Mouse (Mus musculus) kidney, adult 8-10 months (tissue): Measurements from ENCODE around the gene Mgat3.

Source experiments
- DNase-seq, 2 experiments: peaks; one replicate each; pipeline ENCODE4 v3.0.0; 2022

The Mgat3 gene

DNA sequence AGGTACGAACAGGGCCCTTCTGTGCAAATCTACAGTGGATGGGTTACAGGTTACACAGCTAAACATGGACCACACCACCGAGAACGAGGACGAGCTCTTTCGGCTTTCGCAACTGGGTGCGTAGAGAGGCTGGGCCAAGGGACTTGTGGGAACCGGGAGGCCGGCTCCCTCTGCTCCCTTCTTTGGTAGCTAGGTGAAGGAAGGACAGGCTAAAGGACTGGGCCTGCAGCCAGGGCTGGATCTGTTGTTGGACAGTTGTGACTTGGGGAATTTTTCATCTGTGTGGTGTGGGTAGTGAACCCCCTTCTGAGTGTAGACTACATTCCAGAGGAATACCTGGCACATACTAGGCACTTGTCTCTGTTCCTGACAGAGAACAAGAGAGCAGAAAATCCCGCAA is 20.9 kb upstream of the Mgat3 start:
- no peak for DNase-seq

DNA sequence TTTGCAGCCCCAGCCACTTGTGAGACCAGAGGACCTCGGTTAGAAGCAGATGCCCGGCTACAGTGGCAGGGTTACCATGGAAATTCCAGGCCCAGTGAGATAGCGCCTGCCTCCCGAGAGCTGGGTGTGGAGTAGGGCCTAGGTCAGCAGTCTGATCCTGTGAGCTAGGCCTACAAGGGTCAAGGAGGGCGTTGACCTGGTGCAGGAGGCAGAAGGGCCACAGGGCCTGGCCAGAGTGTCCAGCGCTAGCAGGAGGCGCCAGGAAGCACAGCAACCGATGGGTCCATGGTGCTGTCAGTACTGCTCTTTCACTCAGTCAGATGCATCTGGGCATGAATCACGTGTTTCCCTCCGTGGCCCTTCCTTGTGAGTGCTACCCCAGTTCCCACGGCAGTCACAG is 19.8 kb upstream of the Mgat3 start:
- no peak for DNase-seq

DNA sequence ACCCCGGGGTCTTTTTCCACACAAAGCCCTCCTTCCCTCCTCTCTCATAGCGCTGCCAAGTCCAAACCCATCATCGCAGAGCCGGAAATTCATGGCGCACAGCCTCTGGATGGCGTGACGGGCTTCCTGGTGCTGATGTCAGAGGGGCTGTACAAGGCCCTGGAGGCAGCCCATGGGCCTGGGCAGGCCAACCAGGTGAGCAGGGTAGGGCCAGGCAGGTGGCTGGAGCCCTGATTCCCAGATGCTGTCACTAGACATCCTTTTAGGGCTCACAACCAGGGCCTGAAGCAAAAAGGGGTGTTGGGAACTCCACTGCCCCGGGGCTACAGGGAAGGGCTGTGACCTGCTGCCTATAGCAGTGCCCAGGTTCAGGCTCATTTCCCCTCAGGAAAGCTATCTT is 17.8 kb upstream of the Mgat3 start:
- no peak for DNase-seq

DNA sequence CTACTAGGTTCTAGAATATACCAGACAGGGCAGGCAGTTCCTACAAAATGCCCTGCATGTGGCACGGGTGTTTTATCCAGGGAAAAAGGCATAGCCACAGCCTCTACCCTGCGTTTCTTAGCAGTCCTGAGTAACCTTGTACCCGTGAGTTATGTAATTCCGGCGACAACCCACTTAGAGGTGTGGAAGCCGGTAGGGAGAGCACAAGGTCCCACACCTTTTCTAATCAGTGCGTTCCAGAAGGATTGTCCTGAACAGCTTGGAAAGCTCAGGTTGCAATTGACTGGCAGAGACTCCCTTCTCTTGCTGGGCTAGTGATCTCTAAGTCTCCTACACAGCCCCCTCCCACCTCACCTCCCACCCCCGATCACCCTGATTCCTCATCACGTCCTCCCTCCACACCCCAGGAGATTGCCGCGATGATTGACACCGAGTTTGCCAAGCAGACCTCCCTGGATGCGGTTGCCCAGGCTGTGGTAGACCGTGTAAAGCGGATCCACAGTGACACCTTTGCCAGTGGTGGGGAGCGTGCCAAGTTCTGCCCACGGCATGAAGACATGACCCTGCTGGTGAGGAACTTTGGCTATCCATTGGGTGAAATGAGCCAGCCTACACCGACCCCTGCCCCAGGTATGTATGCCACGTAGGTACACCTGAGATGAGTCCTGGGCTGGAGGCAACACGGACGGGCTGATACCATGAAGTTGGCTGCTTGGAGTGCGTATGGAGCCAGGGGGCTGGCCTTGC is 16.2 kb upstream of the Mgat3 start:
- no peak for DNase-seq

DNA sequence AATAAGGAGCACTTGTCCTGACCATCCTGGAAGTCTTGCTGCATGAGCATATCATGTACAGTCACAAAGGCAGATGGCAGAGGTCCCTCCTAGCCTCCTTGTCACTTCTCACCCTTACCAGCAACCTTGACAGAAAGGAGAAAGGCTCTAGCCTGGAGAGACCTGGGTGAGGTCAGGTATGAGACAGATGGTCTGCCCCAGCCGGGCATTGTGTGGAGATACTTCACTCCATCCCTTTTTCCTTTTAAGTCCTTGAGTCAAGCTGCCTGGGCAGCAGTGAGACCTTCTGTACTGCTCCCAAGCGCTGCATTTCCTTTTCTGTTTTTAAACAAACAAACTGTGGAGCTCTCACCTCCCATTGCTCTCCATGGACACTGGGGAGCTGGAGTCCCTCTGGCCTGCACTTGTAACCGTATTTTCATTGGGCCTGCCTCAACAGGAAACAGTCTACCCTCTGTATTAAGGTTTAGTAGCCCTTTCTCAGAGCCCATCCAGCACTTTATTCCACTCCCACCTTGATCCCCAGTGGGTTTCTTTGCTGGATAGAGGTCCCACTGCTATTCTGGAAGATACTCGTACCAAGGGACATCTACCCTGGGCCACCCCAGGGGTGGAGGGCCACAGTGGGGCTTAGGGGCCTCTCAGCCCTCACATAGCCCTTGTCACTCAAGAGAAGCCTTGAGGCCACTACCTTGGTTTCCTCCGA is 15.4 kb upstream of the Mgat3 start:
- DNase-seq: no peak

DNA sequence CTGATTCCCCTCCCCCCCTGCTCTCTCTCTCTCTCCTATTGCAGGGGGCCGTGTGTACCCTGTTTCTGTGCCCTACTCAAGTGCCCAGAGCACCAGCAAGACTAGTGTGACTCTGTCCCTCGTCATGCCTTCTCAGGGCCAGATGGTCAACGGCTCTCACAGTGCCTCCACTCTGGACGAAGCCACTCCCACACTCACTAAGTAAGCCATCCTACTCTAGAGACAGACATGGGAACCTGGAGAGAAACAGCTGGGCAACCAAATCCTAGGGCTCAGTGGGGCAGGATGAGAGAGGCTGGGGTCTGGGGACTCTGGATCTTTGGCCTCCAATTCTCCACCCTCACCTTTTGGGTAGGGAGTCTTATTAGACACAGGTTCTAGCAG is 14.8 kb upstream of the Mgat3 start:
- no peak for DNase-seq

DNA sequence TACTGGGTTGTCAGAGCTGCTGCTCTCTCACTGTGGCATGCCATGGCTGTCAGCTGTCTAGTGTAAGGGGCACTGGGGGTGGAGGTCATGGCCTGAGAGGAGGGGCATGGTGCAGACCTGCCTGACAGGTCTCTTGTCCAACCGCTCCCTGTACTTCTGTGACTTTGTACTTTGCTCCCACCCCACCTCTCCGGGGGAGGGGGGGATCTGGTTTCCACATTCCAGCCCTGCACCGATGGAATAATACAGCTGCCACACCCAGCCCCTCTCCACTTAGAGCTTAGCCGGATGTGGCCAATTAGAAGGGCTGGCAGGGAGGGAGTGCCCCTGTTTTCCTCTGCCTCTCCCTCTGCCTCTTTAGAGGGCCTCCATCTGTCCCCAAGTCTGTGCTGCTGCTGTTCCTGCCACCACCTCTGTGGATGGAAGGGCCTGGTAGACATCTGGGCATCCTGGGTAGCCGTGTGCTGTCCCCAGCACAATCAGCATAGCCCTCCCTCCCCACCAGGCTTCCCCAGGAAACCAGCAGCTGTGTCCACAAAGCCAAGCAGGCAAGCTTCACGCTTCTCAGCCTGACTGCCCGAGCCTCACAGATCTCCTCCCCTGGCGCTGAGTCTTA is 14.1 kb upstream of the Mgat3 start:
- peak; percentile 89 to 91 for DNase-seq

DNA sequence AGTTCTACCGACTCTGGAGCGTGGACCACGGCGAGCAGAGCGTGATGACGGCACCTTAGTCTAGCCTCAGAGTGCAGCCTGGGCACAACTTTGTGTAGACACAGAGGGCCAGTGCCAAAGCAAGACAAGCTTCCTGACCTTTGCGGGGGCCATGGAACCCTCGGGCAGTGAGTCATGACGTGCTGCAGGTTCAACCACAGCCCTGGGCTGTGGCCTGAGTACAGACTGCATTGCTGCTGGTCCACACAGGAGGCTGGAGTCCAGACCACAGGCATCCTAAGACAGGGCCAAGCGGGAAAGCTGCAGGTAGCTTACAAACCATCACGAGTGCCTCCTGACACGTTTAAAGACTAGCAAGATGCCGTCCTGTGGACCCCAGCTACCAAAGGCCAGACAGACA is 13.3 kb upstream of the Mgat3 start:
- DNase-seq: no peak

DNA sequence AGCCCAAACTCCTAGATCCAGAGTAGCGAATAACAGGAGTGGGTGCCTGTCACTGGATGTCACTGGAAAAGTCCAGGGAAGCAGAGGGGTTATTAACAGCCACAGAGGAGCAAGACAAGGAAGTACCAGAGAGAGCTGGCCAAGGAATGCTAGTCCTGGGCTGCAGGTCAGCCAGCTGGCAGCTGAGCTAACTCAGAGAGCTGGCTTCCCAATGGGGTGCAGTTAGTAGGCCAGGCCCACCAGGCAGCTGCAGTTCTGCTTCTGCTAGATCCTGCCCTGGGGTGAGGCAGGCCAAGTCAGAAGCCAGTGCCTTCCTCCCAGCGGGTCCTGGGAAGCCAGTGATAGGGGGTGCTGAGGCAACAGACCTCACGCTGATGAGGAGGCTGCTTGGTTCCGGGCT is 12.8 kb upstream of the Mgat3 start:
- DNase-seq: no peak

DNA sequence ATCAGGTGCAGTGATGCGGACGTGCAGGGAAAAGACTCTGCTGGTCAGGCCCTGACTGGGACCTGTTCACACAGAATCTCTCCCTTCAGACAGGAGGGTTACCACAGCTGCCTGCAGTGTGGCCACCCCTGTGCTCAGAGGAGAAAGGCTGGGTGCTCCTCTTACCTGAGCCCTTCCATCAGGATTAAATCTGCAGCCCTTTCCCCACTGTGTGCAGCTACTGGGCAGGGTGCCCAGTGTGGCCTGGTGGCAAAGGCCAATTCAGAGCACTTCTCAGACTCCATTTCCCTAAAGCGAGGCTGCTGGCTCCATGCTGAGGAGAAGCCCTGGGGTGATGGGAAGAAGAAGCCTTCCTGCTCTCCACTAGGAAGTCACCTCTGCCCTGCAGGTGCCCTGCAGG is 12.3 kb upstream of the Mgat3 start:
- DNase-seq: no peak

DNA sequence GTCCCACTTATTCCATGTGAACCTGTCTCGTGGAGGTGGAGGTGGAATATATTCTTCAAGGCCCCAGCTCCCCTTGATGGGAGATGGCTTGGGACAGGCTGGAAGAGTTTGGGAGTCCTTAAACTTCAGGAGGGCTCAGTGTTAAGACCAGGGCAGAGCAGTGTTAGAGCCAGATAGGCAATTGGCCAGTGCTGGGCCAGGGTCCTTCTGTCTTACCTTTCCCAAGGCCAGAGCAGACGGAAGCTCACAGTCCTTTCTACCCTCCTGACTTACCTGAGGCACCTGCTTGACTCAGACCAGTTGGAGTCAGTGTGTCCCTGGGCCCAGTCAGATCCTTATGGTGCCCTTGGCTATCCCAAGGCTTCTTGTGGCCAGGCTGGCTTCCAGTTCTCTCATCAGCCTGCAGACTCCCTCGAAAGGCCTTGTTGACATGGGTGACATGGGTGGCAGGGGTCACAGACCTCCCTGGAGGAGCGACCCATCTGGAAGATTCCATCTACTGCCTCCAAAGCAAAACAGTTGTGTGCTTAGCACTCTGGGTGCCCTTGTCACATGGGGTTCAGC is 11.0 kb upstream of the Mgat3 start:
- DNase-seq: no peak

DNA sequence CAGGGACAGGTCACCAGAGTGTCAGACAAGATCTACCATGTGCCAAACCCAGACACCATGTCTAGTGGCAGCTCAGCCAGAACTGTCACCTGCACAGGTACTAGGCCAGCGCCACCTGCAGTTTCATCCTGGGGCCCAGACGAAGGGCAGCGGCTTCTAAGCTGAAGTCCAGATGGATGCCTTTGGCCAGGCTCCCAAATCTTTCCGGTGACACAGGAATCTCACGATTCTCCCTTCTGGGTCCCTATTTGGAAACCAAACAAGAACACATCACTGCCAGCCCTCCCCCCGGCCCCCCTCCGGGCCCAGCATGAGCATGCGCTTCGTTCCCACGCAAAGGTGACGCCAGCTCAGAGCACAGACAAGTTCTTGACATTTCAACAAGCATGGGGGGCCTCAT is 10.2 kb upstream of the Mgat3 start:
- no peak for DNase-seq

DNA sequence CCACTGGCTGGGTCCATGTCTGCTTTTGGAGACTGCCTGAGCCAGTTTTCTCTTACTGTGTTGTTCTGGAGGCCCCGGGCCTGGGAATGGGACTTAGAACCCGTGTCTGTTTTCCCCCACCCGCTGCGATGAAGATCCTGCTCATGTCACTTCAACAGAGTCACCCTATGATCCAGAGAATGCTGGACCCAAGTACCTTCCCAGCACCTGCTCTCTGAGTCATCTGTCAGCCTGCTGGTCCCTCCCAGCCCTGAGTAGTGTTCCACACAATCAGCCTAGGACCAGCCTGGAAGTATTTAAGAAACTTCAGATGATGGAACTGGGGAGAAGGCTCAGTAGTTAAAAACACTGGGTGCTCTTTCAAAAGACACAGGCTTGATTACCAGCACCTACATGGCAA is 9.8 kb upstream of the Mgat3 start:
- no peak for DNase-seq

DNA sequence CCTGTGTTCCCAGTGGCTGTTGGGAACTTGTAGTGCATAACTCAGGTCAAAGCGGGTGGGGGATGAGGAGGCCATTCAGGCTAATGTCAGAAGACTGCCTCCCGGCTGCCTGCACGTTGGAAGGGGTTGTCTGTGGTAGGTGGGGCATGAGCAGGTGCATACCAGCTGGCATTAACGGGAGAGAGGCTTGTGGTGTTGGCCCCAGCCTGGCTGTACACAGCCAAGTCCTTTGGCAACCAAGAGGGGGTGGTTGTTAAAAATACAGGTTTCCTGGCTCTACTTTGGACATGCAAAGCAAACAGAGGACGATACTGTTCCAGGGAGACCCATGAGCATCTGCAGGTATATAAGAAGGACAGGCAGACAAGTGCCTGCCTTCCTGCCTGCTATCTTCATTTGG is 8.1 kb upstream of the Mgat3 start:
- no peak for DNase-seq

DNA sequence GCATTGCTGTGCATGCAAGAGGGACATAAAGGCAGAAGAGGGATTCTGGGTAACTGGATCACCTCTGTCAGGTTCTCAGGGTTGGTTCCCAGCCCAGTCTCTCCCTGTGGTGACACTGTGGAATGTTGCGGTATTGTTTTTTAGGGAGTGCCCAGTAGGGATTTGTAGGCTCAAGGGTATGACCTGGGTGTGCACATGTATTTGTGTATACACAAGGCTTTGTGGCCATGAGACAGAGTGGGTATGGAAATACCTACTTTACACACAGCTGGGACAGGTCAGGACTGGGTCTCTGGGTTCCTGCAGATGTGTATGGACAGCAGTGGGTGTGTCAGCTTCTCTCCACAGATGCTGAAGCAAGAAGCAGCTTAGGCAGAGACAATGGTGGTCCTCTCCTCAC is 4.0 kb upstream of the Mgat3 start:
- DNase-seq: no peak

DNA sequence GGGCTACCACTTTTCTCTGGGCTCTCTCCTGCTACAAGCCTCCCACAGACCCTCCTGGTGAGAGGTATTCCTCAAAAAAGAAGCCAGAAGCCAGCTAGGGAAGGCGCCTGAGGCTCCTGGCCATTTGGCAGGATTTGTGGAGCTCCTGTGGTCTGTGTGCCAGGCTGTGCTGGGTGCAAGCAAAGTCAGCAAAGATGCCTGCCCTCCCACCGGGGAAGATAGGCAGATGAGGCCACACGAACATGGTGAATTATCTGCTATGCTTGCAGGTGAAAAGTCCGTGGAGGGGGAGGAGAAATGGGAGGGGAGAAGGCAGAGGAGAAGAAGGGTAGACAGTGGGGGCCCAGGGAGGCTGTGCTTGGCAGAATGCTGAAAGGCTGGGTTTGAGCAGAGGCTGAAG is 3.2 kb upstream of the Mgat3 start:
- DNase-seq: peak; percentile 81

DNA sequence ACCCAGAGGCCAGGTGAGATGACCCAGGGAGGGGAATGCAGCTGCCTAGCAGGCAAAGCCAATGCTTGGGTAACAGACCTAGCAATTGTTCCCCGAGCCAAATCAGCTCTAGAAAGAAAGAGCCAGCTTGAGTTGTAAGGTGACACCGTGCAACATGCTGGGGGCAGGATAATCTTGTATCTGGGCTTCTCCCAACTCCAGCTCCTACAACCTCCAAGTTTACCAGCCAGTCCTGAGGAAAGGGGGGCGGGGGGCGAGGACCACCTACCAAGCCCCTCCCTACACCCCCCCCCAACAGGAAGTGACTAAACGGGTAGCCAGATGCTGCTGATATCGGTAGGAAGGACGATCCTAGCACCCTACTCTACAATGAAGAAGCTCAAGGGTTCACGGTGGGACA is 2.2 kb upstream of the Mgat3 start:
- DNase-seq: no peak

DNA sequence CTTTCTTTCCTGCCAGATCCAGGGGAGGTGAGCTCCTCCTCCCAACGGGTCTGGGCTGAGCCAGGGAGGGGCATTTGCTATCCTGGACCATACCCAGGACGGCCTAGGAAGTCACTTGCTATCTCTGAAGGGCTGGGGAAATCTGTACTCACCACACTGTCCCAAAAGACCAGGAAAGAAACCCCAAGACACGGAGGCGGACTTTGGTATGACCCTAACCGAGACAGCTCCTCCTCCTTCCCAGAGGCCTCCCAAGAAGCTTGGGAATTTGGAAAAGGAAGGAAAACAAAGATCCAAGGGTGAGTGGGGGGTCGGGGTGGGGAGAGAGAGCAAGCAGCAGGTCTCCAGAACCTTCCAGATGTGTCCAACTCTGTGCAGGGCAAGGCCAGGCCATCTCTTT is 1.7 kb upstream of the Mgat3 start:
- peak in 1 of 2 experiments; percentile 46 for DNase-seq

DNA sequence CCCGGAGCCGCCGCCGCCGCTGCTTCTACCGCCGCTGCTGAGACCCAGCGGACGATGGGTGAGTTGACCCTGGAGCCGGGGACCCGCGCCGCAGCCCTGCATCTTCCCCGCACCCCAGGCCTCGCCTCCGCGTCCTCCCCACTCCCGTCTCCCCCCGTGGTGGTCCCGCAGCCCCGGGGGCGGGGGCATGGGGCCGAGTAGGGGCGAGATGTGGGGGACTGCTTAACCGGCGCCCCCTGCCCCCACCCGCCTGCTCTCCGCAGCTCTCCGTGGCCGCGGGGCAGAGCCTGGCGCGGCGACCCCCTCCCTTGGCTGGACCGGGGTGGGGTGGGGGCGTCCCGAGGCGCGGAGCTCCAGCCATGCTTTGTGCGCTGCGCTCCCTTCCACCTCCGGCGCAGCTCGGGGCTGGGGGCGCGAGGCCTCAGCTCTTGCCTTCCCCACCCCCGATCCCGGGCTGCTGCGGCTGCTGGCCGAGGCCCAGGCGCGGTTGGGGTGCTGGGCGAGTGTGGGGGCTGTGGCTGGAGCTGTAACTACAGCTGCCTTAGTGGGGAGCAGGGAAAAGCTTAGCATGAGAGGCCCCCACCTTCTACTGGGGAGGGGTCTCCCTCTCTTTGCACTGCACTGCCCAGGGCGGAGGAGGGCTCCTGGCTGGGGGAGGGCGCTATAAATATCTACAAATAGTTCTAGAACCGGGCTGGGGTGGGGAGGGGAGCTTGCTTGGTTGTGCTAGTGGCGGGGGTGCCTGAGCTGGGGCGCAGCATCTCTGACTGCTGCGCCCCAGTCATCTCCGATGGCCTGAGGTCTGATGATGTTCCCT is 468 bp downstream of the Mgat3 start:
- no peak for DNase-seq

DNA sequence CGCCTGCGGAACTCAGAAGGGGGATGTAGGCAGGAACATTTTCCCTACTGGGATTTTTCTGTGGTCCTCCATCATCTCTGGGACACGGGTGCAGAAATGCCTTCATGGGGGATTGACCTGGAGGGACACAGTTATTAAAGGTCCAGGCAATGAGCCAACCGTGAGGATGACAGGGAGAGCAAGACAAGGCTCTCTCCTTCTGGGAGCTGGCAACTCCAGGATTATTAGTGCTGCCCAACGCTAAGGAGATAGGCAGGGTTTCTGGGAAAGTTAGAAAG is 1.0 kb downstream of the Mgat3 start:
- no peak for DNase-seq

DNA sequence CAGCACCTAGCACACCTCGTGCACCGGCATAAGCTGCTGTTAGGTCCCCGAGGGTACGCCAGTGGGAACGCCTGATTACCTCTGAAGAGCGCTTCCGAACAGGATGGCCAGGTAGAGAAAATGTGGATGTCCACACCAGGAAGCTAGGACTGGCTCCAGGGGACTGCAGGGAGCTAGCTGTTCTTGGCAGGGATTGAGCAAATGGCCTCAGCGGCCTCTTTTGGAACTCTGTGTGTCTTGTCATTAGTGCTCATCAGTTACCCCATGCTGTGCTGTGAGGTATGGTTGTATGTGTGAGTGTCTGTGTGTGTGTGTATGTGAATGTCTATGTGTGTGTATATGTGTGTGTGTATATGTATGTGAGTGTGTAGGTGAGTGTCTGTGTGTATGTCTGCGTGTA is 1.8 kb downstream of the Mgat3 start:
- no peak for DNase-seq

DNA sequence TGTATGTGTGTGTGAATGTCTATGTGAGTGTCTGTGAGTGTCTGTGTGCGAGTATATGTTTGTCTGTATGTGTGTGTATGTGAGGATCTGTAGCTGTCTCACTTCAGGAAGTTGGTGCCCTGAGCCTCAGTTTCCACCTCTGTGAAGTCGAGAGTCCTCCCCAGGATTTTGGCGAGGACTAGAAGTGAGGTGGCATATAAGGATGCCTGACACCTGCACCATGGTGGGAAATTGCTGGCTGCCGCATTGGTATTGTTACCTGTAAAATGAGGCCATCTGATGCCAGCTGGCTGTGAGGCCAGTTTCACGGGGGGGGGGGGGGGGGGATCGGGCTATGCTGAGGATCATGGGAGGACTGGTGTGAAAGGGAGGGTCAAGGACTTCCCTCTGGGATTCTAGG is 2.2 kb downstream of the Mgat3 start:
- no peak for DNase-seq

DNA sequence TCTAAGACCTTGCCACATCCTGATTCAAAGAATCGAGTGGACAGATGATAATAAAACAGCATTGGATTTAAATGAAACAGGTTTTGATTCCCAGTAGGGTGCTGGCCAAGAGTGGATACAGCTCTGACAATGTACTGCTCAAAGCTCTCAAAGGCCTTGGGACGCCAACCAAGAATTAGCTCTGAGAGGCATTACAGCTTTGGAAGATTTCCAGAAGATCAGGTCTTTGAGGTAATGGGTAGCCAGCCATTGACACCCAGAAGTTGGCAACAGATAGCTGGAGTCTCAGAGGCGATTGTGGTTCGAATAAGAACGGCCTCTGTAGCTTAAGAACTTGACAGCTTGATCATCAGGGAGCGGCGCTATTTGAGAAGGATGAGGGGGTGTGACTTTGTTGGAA is 8.0 kb downstream of the Mgat3 start:
- DNase-seq: peak; percentile 59 to 66
